Mouse (Mus musculus) spleen, adult 2 months (tissue): ENCODE results near the gene Pold2. TPM values are rescaled to one million over a fixed set of nuclear protein-coding genes. Genes with fewer than 3 reads are reported as not detected.

Source experiments
- DNase-seq, 2 experiments: peaks; one replicate each; pipeline versions ENCODE4 v3.0.0 to v3.0.0-alpha.2; 2012 to 2021; ENCODE audit warnings: low spot score in 2 of 2, low read depth in 1 of 2
- H3K27ac ChIP-seq: fragments of 200-500 bp; 2 replicates; pipeline ENCODE4 v1.5.1; 2012; ENCODE audit warnings: low read length, inconsistent platforms; ENCODE audit not compliant: insufficient read depth
- H3K27me3 ChIP-seq: fragments of 200-500 bp; 2 replicates; pipeline ENCODE4 v1.6.1; 2012; ENCODE audit warnings: mild to moderate bottlenecking, moderate library complexity, low read length, inconsistent platforms; ENCODE audit not compliant: control insufficient read depth, insufficient read depth
- H3K36me3 ChIP-seq: fragments of 200-500 bp; 2 replicates; pipeline ENCODE4 v1.6.1; 2012; ENCODE audit warnings: mild to moderate bottlenecking, low read length, inconsistent platforms; ENCODE audit not compliant: control insufficient read depth, insufficient read depth
- H3K4me1 ChIP-seq: fragments of 200-500 bp; 2 replicates; pipeline ENCODE4 v1.6.1; 2011; ENCODE audit warnings: inconsistent platforms; ENCODE audit not compliant: control insufficient read depth, insufficient read depth, insufficient read length
- H3K4me3 ChIP-seq: fragments of 200-500 bp; 2 replicates; pipeline ENCODE4 v1.5.1; 2011; ENCODE audit warnings: mild to moderate bottlenecking, inconsistent platforms; ENCODE audit not compliant: insufficient read depth, insufficient read length; ENCODE audit errors: extremely low read depth
- CTCF ChIP-seq: fragments of 200-500 bp; IDR thresholded peaks from 2 replicates; pipeline ENCODE4 v1.5.1; 2011; ENCODE audit warnings: mild to moderate bottlenecking, inconsistent platforms; ENCODE audit not compliant: insufficient read depth, insufficient read length, insufficient replicate concordance; ENCODE audit errors: extremely low read depth
- POLR2A ChIP-seq: fragments of 200-500 bp; IDR thresholded peaks from 2 replicates; pipeline ENCODE4 v1.6.1; 2011; ENCODE audit warnings: low read depth, low read length, inconsistent platforms
- WGBS: fragments of 180-500 bp; shearing (Covaris S2); methylation state at CpG from one replicate; pipeline ENCODE4 v1.1.7; 2018; 5-methylcytosine and 5-hydroxymethylcytosine counted together
- polyA plus RNA-seq: library from polyadenylated mRNA; depleted of rRNA; stranded (reverse); fragments of >200 nt; gene quantifications from 2 replicates; pipeline ENCODE4 v1.2.3, GENCODE M21; 2012

The Pold2 gene
- polyA plus RNA-seq, 1 experiment = 78.1 TPM

GRCm38 (mm10) chr11:5872707-5873106, 5.4 kb downstream of the Pold2 start:
- Histone ChIP-seq H3K36me3 (peaks cover 27% of the 10 kb centered on the region), H3K4me1 (no peaks in the 10 kb centered on the region; the same call in 1 of the 2 replicates), H3K27ac (no peak overlapping the region), H3K4me3 (no peak overlapping the region), H3K27me3 (no peaks in the 10 kb centered on the region)
- no peak for DNase-seq
- TF ChIP-seq POLR2A (no peak), CTCF (no peak)
- 92% methylated on average over 11 of the region's 11 CpGs for whole genome bisulfite sequencing

DNA sequence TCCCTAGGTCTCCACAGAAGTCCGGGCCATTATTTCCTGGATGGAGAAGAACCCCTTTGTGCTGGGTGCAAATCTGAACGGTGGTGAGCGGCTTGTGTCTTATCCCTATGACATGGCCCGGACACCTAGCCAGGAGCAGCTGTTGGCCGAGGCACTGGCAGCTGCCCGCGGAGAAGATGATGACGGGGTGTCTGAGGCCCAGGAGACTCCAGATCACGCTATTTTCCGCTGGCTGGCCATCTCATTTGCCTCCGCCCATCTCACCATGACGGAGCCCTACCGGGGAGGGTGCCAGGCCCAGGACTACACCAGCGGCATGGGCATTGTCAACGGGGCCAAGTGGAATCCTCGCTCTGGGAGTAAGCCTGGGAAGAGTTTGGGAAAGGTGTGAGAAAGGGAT, 8.0 kb downstream of the Pold2 start:
- H3K36me3 ChIP-seq = peaks cover 27% of the 10 kb centered on the region
- no peak for DNase-seq
- 92% methylated on average over 16 of the region's 16 CpGs for WGBS
- H3K4me1 ChIP-seq = no peaks in the 10 kb centered on the region
- TF ChIP-seq POLR2A = no peak
- no peak for TF ChIP-seq CTCF
- H3K27ac ChIP-seq = no peak overlapping the region
- H3K4me3 ChIP-seq = no peak overlapping the region
- H3K27me3 ChIP-seq = no peaks in the 10 kb centered on the region

DNA sequence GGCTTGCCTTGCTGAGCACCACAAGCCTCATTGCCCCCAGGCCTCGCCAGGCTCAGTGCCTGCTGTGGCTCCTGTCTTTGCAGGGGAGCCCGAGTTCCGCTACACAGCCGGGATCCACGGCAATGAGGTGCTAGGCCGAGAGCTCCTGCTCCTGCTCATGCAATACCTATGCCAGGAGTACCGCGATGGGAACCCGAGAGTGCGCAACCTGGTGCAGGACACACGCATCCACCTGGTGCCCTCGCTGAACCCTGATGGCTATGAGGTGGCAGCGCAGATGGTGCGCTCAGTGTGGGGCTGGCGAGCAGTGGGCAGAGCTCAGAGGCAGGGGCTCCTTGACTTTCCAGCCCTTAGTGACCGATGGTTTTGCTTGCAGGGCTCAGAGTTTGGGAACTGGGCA, 8.8 kb downstream of the Pold2 start:
- Histone ChIP-seq H3K27me3 (no peaks in the 10 kb centered on the region), H3K36me3 (peaks cover 25% of the 10 kb centered on the region), H3K4me3 (no peak overlapping the region), H3K27ac (no peak overlapping the region), H3K4me1 (no peaks in the 10 kb centered on the region)
- TF ChIP-seq POLR2A (no peak), CTCF (no peak)
- WGBS = 95% methylated on average over 16 of the region's 16 CpGs
- DNase-seq = no peak

- no peak overlapping the region for H3K27ac ChIP-seq
- H3K27me3 ChIP-seq = no peaks in the 10 kb centered on the region
- DNase-seq = no peak
- WGBS = 94% methylated on average over 12 of the region's 12 CpGs
- H3K36me3 ChIP-seq = peaks cover 15% of the 10 kb centered on the region
- H3K4me1 ChIP-seq = no peaks in the 10 kb centered on the region
- no peak overlapping the region for H3K4me3 ChIP-seq
- no peak for TF ChIP-seq CTCF
- no peak for TF ChIP-seq POLR2A
These were observed 9.8 kb downstream of the Pold2 start for GRCm38 (mm10) chr11:5868324-5868723.

- no peaks in the 10 kb centered on the region for H3K27me3 ChIP-seq
- H3K36me3 ChIP-seq = peaks cover 8% of the 10 kb centered on the region
- H3K4me3 ChIP-seq = no peak overlapping the region
- TF ChIP-seq POLR2A = no peak
- TF ChIP-seq CTCF = no peak
- 88% methylated on average over 2 of the region's 2 CpGs for WGBS
- no peak overlapping the region for H3K27ac ChIP-seq
- no peak for DNase-seq
- no peaks in the 10 kb centered on the region for H3K4me1 ChIP-seq
These were observed 10.9 kb downstream of the Pold2 start for GRCm38 (mm10) chr11:5867196-5867595.

DNA sequence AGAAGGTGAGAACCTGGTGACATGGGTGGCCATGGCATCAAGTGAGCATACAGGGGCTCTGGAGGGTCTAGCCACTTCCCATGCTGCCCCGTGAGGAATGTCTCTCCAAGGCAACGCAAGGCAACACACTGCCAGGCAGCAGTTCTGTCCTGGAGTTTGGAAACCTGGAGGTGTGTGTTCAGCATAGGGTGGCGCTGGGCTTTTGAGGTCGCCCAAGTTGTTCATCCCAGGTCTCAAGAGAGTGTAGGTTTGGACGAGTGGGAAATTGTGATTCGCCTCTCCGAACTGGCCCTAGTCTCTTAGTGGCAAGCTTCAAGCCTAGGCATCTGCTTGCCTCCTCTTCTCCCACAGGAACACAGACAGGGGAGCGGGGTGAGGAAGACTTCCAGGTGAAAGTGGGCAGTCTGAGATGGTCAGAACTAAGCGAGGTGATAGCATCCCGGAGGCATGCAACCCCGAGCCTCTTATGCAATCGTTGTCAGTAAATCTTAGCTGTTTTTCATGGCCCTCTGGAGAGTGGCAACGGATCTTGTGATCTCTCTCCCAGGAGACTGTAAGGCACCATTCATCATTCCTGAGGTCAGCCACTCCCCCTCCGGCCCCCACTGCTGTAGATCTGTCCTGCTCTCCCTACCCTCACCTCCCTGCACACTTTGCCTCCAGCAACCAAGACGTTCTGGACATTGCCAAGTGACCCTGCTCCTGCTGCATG, 15.5 kb downstream of the Pold2 start:
- H3K4me1 ChIP-seq = no peaks in the 10 kb centered on the region
- TF ChIP-seq POLR2A (no peak), CTCF (no peak)
- DNase-seq = no peak
- H3K27me3 ChIP-seq = peaks cover 6% of the 10 kb centered on the region
- WGBS = 44% methylated on average over 15 of the region's 15 CpGs
- H3K36me3 ChIP-seq = no peaks in the 10 kb centered on the region
- H3K27ac ChIP-seq = no peak overlapping the region
- peak overlapping the region; percentile 14; the same call in 1 of the 2 replicates for H3K4me3 ChIP-seq

- Histone ChIP-seq H3K4me1 (no peaks in the 10 kb centered on the region), H3K36me3 (no peaks in the 10 kb centered on the region), H3K4me3 (peak within 1 kb of the TSS; percentile 14; the same call in 1 of the 2 replicates), H3K27ac (no peak within 1 kb of the TSS), H3K27me3 (peaks cover 6% of the 10 kb centered on the region)
- no peak for TF ChIP-seq CTCF
- TF ChIP-seq POLR2A = no peak
- peak in 1 of 2 experiments; percentile 20 for DNase-seq
- 6% methylated on average over 58 of the region's 59 CpGs for WGBS
These were observed 16.3 kb downstream of the Pold2 start, which contains the start of gene Aebp1 for GRCm38 (mm10) chr11:5861678-5862393. Gene Aebp1, plus strand, starts transcription at chr11:5861947.
